Mouse (Mus musculus): ENCODE data around the gene Sugp1.

DNA sequence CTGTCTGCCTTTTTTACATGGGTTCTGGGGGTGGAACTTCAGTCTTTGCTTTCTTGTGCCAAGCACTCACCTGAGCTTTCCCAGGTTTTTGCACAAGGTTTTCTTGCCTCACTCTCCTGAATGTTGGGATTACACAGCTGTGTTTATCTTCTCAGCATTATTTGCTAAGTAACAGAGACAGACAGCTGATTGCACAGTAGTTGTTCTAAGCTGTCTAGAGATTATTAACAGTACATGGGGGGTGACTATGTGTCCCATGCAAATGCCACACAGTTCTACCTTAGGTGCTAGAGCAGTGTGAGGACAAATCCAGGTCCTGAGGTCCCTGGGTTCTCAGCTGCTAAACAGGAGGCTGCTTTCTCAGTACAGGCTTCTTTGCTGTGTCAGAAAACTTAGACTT is 7.0 kb downstream of the Sugp1 start:
- TF ChIP-seq CTCF (IDR thresholded peaks at IDR 0.05; ENCODE audit: insufficient read depth, low read depth, low read length) (no peak), POLR2A (IDR thresholded peaks at IDR 0.05; ENCODE audit: insufficient read depth, low read depth, low read length) (no peak)

All from olfactory bulb, adult 2 months (tissue).